Mouse (Mus musculus): ENCODE measurements around the gene Tldc2.

GRCm38 (mm10) chr2:157037303-157037702 lies 49.6 kb upstream of the Tldc2 start:
- no peak for TF ChIP-seq E2F4 (IDR thresholded peaks at IDR 0.05; ENCODE audit: insufficient read depth)
- TF ChIP-seq SRF (IDR thresholded peaks at IDR 0.05; ENCODE audit: control insufficient read depth, insufficient read length, low read depth) = no peak
- TF ChIP-seq MAX (IDR thresholded peaks at IDR 0.05; ENCODE audit: low read depth) = no peak
- no peak for TF ChIP-seq POLR2A (IDR thresholded peaks at IDR 0.05; ENCODE audit: insufficient read length, low read depth)
- TF ChIP-seq TCF12 (IDR thresholded peaks at IDR 0.05; ENCODE audit: insufficient read depth, poor library complexity, severe bottlenecking) = no peak
- TF ChIP-seq USF1 (IDR thresholded peaks at IDR 0.05; ENCODE audit: low read depth) = no peak
- no peak for TF ChIP-seq POLR2AphosphoS2 (IDR thresholded peaks at IDR 0.05; ENCODE audit: insufficient read length, low read depth)
